Mouse (Mus musculus) C2C12 (cell line): ENCODE results near the gene Ap5s1.

Experiments
- CTCF ChIP-seq: IDR thresholded peaks from one replicate; pipeline ENCODE4 v1.5.1; 2011; ENCODE audit not compliant: control insufficient read depth, insufficient read depth, insufficient read length
- MAX ChIP-seq: IDR thresholded peaks from one replicate; pipeline ENCODE4 v1.6.1; 2011; ENCODE audit warnings: mild to moderate bottlenecking, control low read depth
- MYOG ChIP-seq: IDR thresholded peaks from one replicate; pipeline ENCODE4 v1.6.1; 2011; ENCODE audit not compliant: control insufficient read depth, insufficient read length; ENCODE audit errors: extremely low read depth
- USF1 ChIP-seq: IDR thresholded peaks from one replicate; pipeline ENCODE4 v1.6.1; 2011; ENCODE audit warnings: low read depth, mild to moderate bottlenecking, control low read depth, moderate library complexity

GRCm38 (mm10) chr2:131208356-131208755 is 1.5 kb downstream of the Ap5s1 start:
- TF ChIP-seq CTCF = no peak
- TF ChIP-seq MYOG = no peak
- no peak for TF ChIP-seq MAX
- no peak for TF ChIP-seq USF1
